Mouse (Mus musculus) ES-E14 (cell line): Measurements from ENCODE around the gene Ptpn23.

Source experiments
- CHD2 ChIP-seq: IDR thresholded peaks from 2 replicates; pipeline ENCODE4 v1.6.1; 2014; ENCODE audit warnings: mild to moderate bottlenecking, low read depth, low read length, inconsistent platforms
- HCFC1 ChIP-seq: IDR thresholded peaks from 2 replicates; pipeline ENCODE4 v1.6.1; 2012; ENCODE audit warnings: low read length, inconsistent platforms, borderline replicate concordance; ENCODE audit not compliant: insufficient read depth
- ZC3H11A ChIP-seq: IDR thresholded peaks from 2 replicates; pipeline ENCODE4 v1.6.1; 2012; ENCODE audit warnings: low read depth, mild to moderate bottlenecking, inconsistent platforms, low read length, borderline replicate concordance
- ZNF384 ChIP-seq: IDR thresholded peaks from 2 replicates; pipeline ENCODE4 v1.6.1; 2012; ENCODE audit warnings: low read depth, low read length, inconsistent platforms

DNA sequence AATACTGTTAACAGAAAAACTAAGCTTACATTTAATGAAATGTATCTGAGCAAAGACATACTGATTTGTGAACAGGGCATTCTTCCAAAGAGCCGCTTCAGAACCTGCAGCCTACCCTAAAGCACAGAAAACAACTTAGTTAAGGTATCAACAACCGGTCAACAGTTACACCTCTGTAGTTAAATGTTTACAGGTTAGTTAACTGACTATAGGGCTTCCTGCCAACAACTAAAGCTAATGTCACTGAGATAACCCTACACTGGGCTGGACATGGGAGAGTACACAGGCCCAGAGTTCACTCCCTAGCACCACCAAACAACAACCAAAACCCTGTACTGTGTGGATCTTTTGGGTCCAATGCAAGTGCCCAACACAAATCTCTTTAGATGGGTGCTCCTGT, 5.3 kb downstream of the Ptpn23 start:
- TF ChIP-seq ZC3H11A (no peak), ZNF384 (no peak), CHD2 (no peak), HCFC1 (no peak)
